Mouse (Mus musculus) C2C12 (cell line): ENCODE data around the gene Samd4.

Source experiments
- CEBPB ChIP-seq: IDR thresholded peaks from one replicate; pipeline ENCODE4 v1.6.1; 2011; ENCODE audit warnings: low read depth, mild to moderate bottlenecking, control low read depth, moderate library complexity
- CTCF ChIP-seq: IDR thresholded peaks from one replicate; pipeline ENCODE4 v1.5.1; 2011; ENCODE audit not compliant: control insufficient read depth, insufficient read depth, insufficient read length
- MAX ChIP-seq: IDR thresholded peaks from one replicate; pipeline ENCODE4 v1.6.1; 2011; ENCODE audit warnings: mild to moderate bottlenecking, control low read depth
- MYOG ChIP-seq: IDR thresholded peaks from one replicate; pipeline ENCODE4 v1.6.1; 2011; ENCODE audit not compliant: control insufficient read depth, insufficient read length; ENCODE audit errors: extremely low read depth

GRCm38 (mm10) chr14:47000096-47000736, 117.6 kb downstream of the Samd4 start:
- no peak for TF ChIP-seq CEBPB
- TF ChIP-seq CTCF: no peak
- TF ChIP-seq MAX: no peak
- no peak for TF ChIP-seq MYOG
